Mouse (Mus musculus) gastrocnemius, adult 8-10 months (tissue): ENCODE results near the gene Lrrc2. TPM values are rescaled to one million over a fixed set of nuclear protein-coding genes. Genes with fewer than 3 reads are reported as not detected.

Experiments used
- microRNA-seq: library from miRNA; unstranded; fragments of <30 nt; microRNA quantifications from one replicate; pipeline ENCODE4 v1.2.0, GENCODE M21; 2022
- total RNA-seq, 4 experiments: library from RNA; stranded (reverse); gene quantifications; 2 replicates each; pipeline ENCODE4 v1.2.4; 2022

Lrrc2 gene
- total RNA-seq, 4 experiments from 2014 or later = 84.4 to 106 (median 97.6) TPM

Small RNAs within 50 kb of the gene (microRNA-seq; reads per million reads assigned to microRNA genes)
- not detected for gene Gm24269

Other genes with a start within 250 kb of the Lrrc2 start
- 100 to 1,000 TPM; 644 to 855 (median 660) TPM for gene Myl3, start 209.7 kb upstream of the Lrrc2 start, total RNA-seq
- gene Pth1r, start 204.4 kb upstream of the Lrrc2 start, total RNA-seq = 1 to 10 TPM in 2 of 4 experiments, under 1 TPM in 2; 0.44 to 1.4 (median 1.0) TPM
- gene Prss42, start 153.4 kb upstream of the Lrrc2 start, total RNA-seq = not detected
- not detected for gene Prss44, start 137.6 kb upstream of the Lrrc2 start, total RNA-seq
- not detected for gene Prss43, start 124.9 kb upstream of the Lrrc2 start, total RNA-seq
- not detected for gene Prss45, start 117.0 kb upstream of the Lrrc2 start, total RNA-seq
- gene Prss46, start 107.0 kb upstream of the Lrrc2 start, total RNA-seq = not detected
- gene Prss50, start 93.6 kb upstream of the Lrrc2 start, total RNA-seq = not detected
- gene Als2cl, start 71.7 kb upstream of the Lrrc2 start, total RNA-seq = 1 to 10 TPM; 2.6 to 3.2 (median 2.9) TPM
- gene Tmie, start 71.4 kb upstream of the Lrrc2 start, total RNA-seq = under 1 TPM; 0.41 to 0.81 (median 0.64) TPM
- 1 to 10 TPM in 2 of 4 experiments, under 1 TPM in 2; 0.65 to 2.2 (median 0.90) TPM for gene Fam240a, start 34.7 kb upstream of the Lrrc2 start, total RNA-seq
- gene Tdgf1, start 5.4 kb upstream of the Lrrc2 start, total RNA-seq = not detected
- gene Rtp3, start 39.0 kb downstream of the Lrrc2 start, total RNA-seq = 1 to 10 TPM in 1 of 4 experiments, under 1 TPM in 3; 0.60 to 1.2 (median 0.76) TPM
- not detected for gene Ltf, start 67.7 kb downstream of the Lrrc2 start, total RNA-seq
- 10 to 100 TPM in 1 of 4 experiments, 1 to 10 TPM in 3; 4.4 to 10.9 (median 5.2) TPM for gene Ccrl2, start 106.0 kb downstream of the Lrrc2 start, total RNA-seq
- gene Lrrfip2, start 166.0 kb downstream of the Lrrc2 start, total RNA-seq = 10 to 100 TPM; 60.4 to 79.8 (median 70.3) TPM